Mouse (Mus musculus) stomach, embryonic 16.5 days (tissue): ENCODE data around the gene Capn9. TPM values are rescaled to one million over a fixed set of nuclear protein-coding genes. Genes with fewer than 3 reads are reported as not detected.

ENCODE experiments used
- ATAC-seq: fragments of 200-750 bp; cut with Nextera tagmentation; 2 replicates; pipeline ENCODE4 v1.8.0; 2017; ENCODE audit warnings: moderate number of reproducible peaks, moderate TSS enrichment; ENCODE audit not compliant: insufficient read depth, low FRiP score
- H3K27ac ChIP-seq: fragments of 300-500 bp; sonication (generic); 2 replicates; pipeline ENCODE4 v1.5.1; 2014; ENCODE audit warnings: low read length
- H3K27me3 ChIP-seq: fragments of 300-500 bp; sonication (generic); 2 replicates; pipeline ENCODE4 v1.6.1; 2014; ENCODE audit warnings: low read length, control low read depth, mixed read lengths; ENCODE audit not compliant: control insufficient read depth, insufficient read depth
- H3K36me3 ChIP-seq: fragments of 300-500 bp; sonication (generic); 2 replicates; pipeline ENCODE4 v1.6.1; 2014; ENCODE audit warnings: low read length; ENCODE audit not compliant: control insufficient read depth, insufficient read depth
- H3K4me1 ChIP-seq: fragments of 300-500 bp; sonication (generic); 2 replicates; pipeline ENCODE4 v1.6.1; 2014; ENCODE audit warnings: low read length, control low read depth, mixed read lengths; ENCODE audit not compliant: control insufficient read depth, insufficient read depth
- H3K4me2 ChIP-seq: fragments of 300-500 bp; sonication (generic); 2 replicates; pipeline ENCODE4 v1.6.1; 2014; ENCODE audit warnings: low read depth, low read length, mixed read lengths
- H3K4me3 ChIP-seq: fragments of 300-500 bp; sonication (generic); replicated peaks from 2 replicates; pipeline ENCODE4 v1.5.1; 2014; ENCODE audit warnings: mild to moderate bottlenecking, low read length
- H3K9ac ChIP-seq: fragments of 300-500 bp; sonication (generic); 2 replicates; pipeline ENCODE4 v1.6.1; 2014; ENCODE audit warnings: low read length
- H3K9me3 ChIP-seq: fragments of 300-500 bp; sonication (generic); replicated peaks from 2 replicates; pipeline ENCODE4 v1.6.1; 2016; ENCODE audit warnings: low read length, control low read depth; ENCODE audit not compliant: control insufficient read depth
- WGBS: fragments of 180-500 bp; shearing (Covaris S2); extraction: QIAGEN DNeasy Blood & Tissue Kit; methylation state at CpG from one replicate; pipeline ENCODE4 v1.1.7; 2014; 5-methylcytosine and 5-hydroxymethylcytosine counted together
- polyA plus RNA-seq: library from polyadenylated mRNA; unstranded; fragments of >200 nt; fragmentation: Nextera tagmentation; extraction: Ambion mirVana; gene quantifications from 2 replicates; pipeline ENCODE4 v1.2.1, GENCODE M21; 2015

The Capn9 gene
- polyA plus RNA-seq, 1 experiment from 2014 or later: 0.31 TPM

DNA sequence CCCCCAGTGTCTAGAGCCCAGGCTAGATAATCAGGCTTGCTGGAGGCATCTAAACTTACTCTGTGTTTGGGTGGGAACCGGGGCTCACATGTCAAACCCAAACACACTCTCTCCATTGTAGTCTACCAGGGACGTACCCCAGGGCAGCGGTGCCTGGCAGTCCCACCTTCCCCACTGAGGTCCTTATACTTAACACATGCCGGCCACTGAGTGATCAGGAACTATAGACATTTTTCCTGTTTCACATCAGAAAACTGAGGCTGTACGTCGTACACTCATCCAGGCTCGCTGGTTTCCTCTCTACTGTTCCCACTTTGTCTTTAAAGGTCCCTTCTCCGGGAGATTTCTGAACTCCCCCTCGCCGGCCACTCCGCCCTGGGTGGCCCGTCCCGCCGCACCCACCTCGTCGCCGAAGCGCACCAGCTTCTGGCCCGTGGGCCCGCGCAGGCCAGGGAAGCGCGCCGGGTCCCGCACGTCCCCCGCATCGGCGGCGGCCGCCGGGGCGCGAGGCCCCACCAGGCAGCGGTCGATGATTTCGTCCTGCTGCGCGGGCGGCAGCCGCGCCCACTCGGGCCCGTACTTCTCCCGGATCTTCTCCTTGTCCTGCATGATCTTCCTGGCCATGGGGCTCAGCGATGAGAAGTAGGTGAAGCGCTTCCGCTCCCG lies 86.7 kb downstream of the Capn9 start:
- Histone ChIP-seq H3K9ac (peak overlapping the region; percentile 98), H3K4me3 (peak overlapping the region; percentile 95), H3K36me3 (no peaks in the 10 kb centered on the region), H3K27me3 (no peaks in the 10 kb centered on the region), H3K9me3 (no peaks in the 10 kb centered on the region), H3K27ac (peak overlapping the region; percentile 91), H3K4me1 (peaks cover 47% of the 10 kb centered on the region), H3K4me2 (peak overlapping the region; percentile 72)
- WGBS: under 1% methylated on average over 49 of the region's 49 CpGs
- peak; percentile 6 for ATAC-seq

DNA sequence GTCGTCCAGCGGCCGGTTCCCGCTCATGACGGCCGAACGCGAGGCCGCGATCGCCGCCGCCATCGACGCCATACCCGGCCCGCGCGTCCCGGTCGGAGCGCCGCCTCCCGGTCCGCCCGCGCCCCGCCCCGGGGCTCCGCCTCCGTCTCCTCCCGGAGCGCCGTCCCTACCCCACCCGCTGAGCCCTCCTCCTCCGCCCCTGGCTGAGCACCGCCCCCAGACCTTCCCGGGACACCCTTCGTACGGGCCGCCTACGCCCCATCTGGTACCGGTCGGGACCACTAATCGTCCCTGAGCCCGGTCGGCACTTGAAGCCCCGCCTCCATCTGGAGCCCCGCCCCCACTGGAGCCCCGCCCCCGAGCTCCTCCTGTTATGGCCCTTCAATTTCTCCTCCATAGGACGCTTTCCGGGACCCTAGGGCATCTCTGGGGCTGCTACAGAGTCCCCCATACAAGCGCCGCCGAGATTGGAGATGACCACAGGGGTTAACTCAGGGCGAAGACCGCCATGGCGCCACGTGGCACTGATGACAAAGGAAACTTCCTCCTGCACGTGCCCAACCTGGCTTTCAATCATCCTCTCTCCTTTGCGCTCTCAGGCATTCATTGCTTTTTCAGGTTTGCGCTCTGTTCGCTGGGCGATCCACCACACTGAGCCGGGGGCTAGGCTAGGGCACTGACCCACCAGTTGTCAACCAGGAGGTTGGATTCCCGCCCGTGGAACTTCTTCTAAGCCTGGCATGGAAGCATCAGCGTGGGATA lies 87.4 kb downstream of the Capn9 start, which contains the start of gene 2310022B05Rik:
2310022B05Rik (minus strand) TSS at position 258 of the 762 bp plus-strand sequence.
- H3K9me3 ChIP-seq: no peaks in the 10 kb centered on the region
- peak within 1 kb of the TSS; percentile 72 for H3K4me2 ChIP-seq
- H3K27me3 ChIP-seq: no peaks in the 10 kb centered on the region
- WGBS: 2% methylated on average over 68 of the region's 69 CpGs
- H3K36me3 ChIP-seq: no peaks in the 10 kb centered on the region
- peak within 1 kb of the TSS; percentile 98 for H3K9ac ChIP-seq
- peak within 1 kb of the TSS; percentile 91 for H3K27ac ChIP-seq
- peak; percentile 94 for ATAC-seq
- H3K4me1 ChIP-seq: peaks cover 40% of the 10 kb centered on the region
- H3K4me3 ChIP-seq: peak within 1 kb of the TSS; percentile 95

- Histone ChIP-seq H3K4me2 (peak overlapping the region; percentile 72), H3K27ac (peak overlapping the region; percentile 91), H3K27me3 (no peaks in the 10 kb centered on the region), H3K4me3 (peak overlapping the region; percentile 95), H3K9ac (peak overlapping the region; percentile 98), H3K9me3 (no peaks in the 10 kb centered on the region), H3K4me1 (peaks cover 34% of the 10 kb centered on the region), H3K36me3 (no peaks in the 10 kb centered on the region)
- ATAC-seq: no peak
- 42% methylated on average over 4 of the region's 4 CpGs for WGBS
These were observed 87.9 kb downstream of the Capn9 start for GRCm38 (mm10) chr8:124663874-124664230.

DNA sequence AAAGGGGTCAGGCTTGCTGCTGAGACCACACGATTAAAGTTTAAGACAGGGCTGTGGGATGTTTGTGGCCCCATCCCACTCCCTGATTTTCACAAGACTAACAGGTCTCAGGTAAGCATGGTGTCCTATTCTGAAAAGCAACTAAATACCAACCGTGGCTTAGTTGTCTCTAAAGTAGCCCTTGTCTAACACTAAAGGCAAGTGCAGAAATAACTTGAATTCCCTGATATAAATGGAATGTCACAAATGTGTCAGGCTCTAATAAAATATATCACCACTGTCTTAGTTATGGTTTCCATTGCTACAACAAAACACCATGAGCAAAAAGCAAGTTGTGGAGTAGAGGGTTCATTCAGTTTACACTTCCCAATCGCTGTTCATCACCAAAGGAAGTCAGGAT lies 88.5 kb downstream of the Capn9 start:
- no peak for ATAC-seq
- Histone ChIP-seq H3K4me3 (no peak overlapping the region), H3K4me1 (peaks cover 28% of the 10 kb centered on the region), H3K27ac (peak overlapping the region; percentile 91; the same call in 1 of the 2 replicates), H3K27me3 (no peaks in the 10 kb centered on the region), H3K4me2 (no peak overlapping the region), H3K9me3 (no peaks in the 10 kb centered on the region), H3K9ac (no peak overlapping the region), H3K36me3 (no peaks in the 10 kb centered on the region)
- 57% methylated on average over 3 of the region's 3 CpGs for WGBS

Other genes starting within 250 kb of the Capn9 start
- gene Pgbd5, start 136.5 kb upstream of the Capn9 start, polyA plus RNA-seq: 1.9 TPM in 2 replicates
- 38.2 and 40.7 TPM in 2 replicates for gene Cog2, start 55.3 kb upstream of the Capn9 start, polyA plus RNA-seq
- gene Agt, start 6.4 kb upstream of the Capn9 start, polyA plus RNA-seq: 20.0 and 22.6 TPM in 2 replicates
- 23.3 and 23.5 TPM in 2 replicates for gene 2310022B05Rik, start 87.3 kb downstream of the Capn9 start, polyA plus RNA-seq
- 35.1 and 41.9 TPM in 2 replicates for gene Ttc13, start 145.9 kb downstream of the Capn9 start, polyA plus RNA-seq
- 17.2 and 19.0 TPM in 2 replicates for gene Arv1, start 146.0 kb downstream of the Capn9 start, polyA plus RNA-seq
- gene Fam89a, start 175.7 kb downstream of the Capn9 start, polyA plus RNA-seq: 3.2 and 4.7 TPM in 2 replicates
- gene Trim67, start 217.0 kb downstream of the Capn9 start, polyA plus RNA-seq: 0.30 and 0.40 TPM in 2 replicates